Mouse (Mus musculus): Measurements from ENCODE around the gene Kcng4.

DNA sequence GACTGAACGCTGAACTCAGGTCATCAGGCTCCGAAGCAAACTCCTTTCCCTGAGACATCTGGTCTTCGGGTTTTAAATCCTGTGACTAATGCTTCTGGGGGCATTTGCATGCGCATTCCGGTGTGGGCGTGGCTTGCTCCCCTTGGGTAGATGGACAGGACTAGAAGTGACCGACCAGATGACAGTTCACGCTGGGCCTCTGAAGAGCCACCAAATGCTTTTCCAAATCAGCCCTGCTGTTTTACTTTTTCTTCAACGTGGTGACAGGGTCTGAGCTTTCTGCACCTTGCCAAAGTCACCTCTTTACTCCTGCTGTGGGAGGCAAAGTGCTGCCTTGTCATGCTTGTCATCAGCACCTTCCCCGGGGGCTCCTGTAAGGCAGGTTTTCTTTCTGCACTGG, 46.6 kb downstream of the Kcng4 start:
- TF ChIP-seq CEBPB (IDR thresholded peaks at IDR 0.05; ENCODE audit: low read depth) (no peak), CTCF (IDR thresholded peaks at IDR 0.05; ENCODE audit: control insufficient read depth, insufficient read depth, insufficient read length) (no peak), USF1 (IDR thresholded peaks at IDR 0.05; ENCODE audit: low read depth) (no peak), MYOG (IDR thresholded peaks at IDR 0.05; ENCODE audit: control insufficient read depth, extremely low read depth, insufficient read length) (no peak), MYOD1 (IDR thresholded peaks at IDR 0.05; ENCODE audit: control insufficient read depth, insufficient read length, low read depth) (no peak)

Measured in C2C12 (cell line).